Mouse (Mus musculus) left cerebral cortex, postnatal 36 days (tissue): ENCODE results near the gene H6pd. TPM values are rescaled to one million over a fixed set of nuclear protein-coding genes. Genes with fewer than 3 reads are reported as not detected.
A peak's percentile ranks its signal among the peaks of the same experiment; 100 is the strongest.

Experiments used
- DNase-seq, 2 experiments: peaks; one replicate each; pipeline ENCODE4 v3.0.0; 2021 to 2022; ENCODE audit warnings: low spot score in 2 of 2, mixed read lengths in 1 of 2
- intact Hi-C: fragments of 180-260 bp; cut with DNase I; formaldehyde crosslinking; loops from one replicate; pipeline ENCODE4 v1.15.1; 2025
- total RNA-seq, 2 experiments: library from RNA; stranded (reverse); gene quantifications; 2 replicates each; pipeline ENCODE4 v1.2.3; 2021

Gene H6pd
- total RNA-seq, 2 experiments from 2014 or later, result 12.5 to 14.3 TPM

DNA sequence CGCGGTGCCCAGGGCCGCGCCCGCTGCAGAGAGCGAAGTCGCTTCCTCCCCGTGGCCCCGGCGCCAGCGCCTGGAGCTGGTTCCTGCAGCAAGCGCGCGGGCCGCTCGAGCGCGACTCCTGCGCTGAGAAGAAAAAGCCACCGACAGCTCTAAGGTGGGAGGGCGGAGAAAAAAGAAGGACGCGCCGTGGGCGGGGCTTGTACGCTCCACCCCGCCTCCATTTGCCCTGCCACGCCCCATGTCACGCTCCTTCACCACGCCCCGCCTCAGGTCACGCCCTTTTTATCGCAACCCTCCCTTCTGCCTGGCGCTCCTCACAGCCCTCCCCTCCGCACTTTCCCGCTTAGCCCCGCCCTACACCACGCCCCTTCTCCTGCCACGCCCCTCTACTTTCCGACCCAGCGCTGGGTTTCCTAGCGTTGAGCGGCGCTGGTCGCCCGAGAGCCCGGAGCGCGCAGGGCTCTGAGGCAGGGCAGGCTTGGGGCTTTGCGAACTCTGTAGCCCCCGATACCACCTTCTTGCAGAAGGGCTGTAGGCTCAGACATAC is 53.9 kb downstream of the H6pd start, which contains the start of gene Spsb1:
Gene Spsb1 (minus strand): TSS at position 151 of the 547 bp plus-strand sequence.
- peak; percentile 93 to 95 for DNase-seq
- intact Hi-C loops, result loop anchor here (2.0 to 5.0 kb wide), 3 partner anchors 68 to 203 kb away; no protein-coding TSS in a partner anchor

DNA sequence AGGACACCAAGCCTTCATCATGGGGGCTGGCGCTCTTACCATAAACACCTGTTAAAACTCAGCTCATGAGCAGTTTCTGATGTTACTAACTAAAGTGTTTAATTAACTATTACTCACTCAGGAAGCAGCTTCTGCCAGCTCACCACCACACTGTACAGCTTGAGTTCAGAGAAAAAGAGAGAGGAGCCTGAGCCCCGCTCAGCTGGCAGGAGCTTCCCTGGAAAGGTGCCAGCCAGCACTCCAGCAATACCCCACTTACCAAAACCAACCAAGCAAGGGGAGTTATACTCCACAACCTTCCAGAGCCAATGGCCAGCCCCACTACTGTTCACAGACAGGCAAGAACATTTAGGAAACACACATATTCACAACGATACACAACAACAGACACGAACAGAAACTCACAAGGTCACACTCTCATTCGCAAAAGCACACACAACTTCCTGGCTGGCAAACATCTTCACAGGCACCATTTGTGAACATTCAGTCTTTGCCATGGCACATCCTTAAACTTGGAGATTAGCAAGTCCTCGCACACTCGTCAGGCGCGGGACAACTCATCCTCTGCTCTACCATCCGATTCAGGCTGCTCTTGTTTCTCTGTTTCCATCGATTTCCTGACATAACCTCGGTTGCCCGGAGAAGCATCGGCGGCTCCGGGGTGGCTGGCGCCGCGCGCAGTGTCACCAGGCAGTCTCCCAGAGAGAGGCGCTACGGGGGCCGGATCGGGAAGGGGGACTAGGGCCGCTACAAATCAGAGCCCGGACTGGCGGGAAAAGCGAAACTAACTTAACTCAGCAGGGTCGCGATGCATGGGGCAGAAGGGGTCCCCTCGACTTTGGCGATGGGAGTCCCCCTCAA is 55.0 kb downstream of the H6pd start:
- peak; percentile 43 to 46 for DNase-seq
- intact Hi-C loops, result loop anchor here (2.0 to 5.0 kb wide), 2 partner anchors 67 to 113 kb away; no protein-coding TSS in a partner anchor

DNA sequence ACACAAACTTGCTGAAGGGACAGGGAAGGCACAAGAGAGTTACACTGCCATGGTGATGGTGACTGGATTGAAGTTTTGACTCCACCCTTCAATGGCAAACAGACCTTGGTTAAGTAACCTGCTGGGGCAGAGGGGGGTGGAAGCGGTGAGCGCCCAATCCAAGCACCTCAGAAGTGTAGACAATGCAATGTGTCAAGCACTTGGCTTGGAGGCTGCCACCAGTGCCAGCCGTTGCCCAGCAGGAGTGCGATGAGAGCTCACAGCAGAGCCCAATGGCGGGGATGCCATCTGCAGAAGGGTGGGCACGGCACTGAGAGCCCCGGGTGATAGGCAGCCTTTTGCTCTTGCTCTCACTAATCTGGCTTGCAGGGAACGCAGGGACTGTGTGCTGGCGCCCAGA is 56.6 kb downstream of the H6pd start:
- intact Hi-C loops, result loop anchor here (5.0 kb wide), 1 partner anchor 65 kb away; no protein-coding TSS in a partner anchor
- DNase-seq, result no peak

DNA sequence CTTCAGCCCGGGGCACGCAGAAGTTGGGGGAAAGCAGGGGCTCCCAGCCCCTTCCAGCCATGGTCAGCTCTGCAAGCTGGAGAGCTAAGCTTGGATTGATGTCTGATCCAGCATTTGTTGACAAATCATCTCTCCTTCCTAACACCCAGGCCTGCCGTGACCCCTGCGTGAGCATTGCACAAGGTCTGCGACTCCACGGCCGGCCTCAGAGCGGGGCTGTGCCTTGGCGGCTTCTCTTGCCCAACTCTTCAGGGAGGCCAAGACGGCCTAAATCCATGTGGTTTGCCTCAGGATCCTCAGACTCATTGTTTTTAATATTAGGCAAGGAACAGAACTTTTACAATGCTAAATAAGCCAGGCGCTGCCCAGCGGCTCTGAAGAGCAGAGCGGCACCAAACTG is 57.6 kb downstream of the H6pd start:
- intact Hi-C loops, result loop anchor here (5.0 kb wide), 1 partner anchor 64 kb away; no protein-coding TSS in a partner anchor
- no peak for DNase-seq

DNA sequence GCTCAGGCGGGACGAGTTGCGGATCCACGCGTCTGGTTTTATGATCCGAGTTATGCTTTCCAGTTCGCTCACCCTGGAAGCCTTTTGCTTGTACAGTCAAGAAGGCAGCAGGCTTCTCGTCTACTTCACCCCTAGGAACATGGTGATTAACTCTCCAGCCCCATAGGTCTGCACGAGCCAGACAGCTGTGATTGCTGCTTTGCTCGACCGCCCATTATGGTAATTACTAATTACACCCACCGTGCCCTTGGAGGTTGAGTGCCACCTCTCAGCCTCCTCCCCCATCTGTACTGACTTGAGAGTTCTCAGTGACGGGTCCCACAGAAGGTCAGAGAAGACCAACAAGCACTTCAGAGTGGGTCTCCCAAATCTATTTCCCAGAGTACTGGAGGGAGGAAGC is 59.1 kb downstream of the H6pd start:
- no peak for DNase-seq
- intact Hi-C loops, result loop anchor here (5.0 kb wide), 1 partner anchor 62 kb away; no protein-coding TSS in a partner anchor

DNA sequence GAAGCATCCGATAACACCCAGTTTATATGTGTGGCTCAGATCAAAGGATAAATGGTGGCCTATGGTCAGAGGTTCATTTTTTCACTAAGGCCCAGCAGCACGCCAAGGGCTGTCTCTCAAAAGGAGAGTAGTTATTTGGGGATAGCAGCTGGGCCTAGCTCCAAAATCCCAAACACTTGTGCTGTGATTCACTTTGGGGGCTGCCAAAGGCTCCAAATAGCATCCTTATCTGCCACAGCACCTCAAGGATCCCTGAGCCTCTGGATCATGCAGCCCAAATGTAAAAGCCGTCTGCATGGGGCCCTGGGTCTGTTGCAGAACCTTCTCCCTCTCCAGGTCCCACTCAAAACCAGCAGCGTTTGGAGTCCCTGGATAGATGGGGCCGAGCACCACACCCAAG is 60.7 kb downstream of the H6pd start:
- intact Hi-C loops, result no loop called here
- DNase-seq, result peak; percentile 41 to 43

DNA sequence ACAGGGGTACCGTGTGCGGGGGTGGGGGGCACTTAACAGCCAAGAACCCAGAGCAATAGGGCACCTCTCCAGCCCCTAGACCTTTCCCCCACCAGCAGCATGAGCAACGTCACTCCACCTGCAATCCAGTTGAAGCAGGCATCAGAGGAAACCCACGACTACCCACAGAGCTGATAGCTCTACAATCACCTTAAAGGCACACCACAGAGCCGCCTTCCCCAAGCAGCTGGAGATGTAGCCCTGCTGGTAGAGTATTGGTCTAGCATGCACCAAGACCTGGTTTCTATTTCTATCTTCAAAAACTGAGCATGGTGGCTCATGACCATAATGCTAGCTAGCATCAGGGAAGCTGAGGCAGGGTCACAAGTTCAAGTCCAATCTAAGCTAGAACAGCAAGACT is 61.4 kb downstream of the H6pd start:
- no peak for DNase-seq
- intact Hi-C loops, result no loop called here

DNA sequence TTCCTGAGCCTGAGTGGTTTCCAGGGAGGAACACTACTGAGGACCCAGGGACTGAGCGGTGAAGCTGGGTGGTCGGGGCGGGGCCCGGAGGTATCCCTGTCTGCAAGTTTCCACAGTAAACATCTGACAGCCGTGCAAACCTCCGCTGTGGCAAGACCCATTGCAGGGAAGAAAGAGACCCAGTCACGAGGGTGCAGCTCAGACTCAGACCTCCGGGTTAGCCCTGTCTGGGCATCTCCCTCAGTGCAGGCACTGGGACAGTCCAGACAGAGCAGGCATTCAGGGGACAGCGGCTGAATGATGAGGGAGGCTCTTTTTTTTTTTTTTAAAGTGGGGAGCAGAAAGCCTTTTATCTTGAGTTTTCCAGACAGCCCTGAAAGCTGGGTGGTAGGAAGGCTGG is 63.6 kb downstream of the H6pd start:
- intact Hi-C loops, result no loop called here
- no peak for DNase-seq

DNA sequence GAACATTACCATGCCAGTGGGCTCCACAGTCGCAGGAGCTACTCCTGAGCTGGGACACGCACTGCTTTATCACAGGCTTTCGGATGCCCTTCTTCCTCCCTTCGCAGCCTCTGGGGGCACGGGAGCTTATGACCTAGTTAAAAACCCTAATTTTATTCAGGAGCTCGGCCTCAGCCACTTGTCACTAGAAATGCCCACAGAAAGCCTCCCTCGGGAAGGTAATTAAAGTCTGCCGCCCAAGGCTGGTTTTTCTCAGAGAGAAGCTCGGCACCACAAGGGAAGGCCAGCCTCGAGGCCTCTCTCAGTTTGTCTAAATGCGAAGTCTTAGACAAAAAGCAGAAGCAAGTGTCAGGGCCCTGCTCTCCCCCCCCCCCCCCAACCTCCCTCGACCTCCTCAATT is 64.6 kb downstream of the H6pd start:
- DNase-seq, result no peak
- intact Hi-C loops, result no loop called here

DNA sequence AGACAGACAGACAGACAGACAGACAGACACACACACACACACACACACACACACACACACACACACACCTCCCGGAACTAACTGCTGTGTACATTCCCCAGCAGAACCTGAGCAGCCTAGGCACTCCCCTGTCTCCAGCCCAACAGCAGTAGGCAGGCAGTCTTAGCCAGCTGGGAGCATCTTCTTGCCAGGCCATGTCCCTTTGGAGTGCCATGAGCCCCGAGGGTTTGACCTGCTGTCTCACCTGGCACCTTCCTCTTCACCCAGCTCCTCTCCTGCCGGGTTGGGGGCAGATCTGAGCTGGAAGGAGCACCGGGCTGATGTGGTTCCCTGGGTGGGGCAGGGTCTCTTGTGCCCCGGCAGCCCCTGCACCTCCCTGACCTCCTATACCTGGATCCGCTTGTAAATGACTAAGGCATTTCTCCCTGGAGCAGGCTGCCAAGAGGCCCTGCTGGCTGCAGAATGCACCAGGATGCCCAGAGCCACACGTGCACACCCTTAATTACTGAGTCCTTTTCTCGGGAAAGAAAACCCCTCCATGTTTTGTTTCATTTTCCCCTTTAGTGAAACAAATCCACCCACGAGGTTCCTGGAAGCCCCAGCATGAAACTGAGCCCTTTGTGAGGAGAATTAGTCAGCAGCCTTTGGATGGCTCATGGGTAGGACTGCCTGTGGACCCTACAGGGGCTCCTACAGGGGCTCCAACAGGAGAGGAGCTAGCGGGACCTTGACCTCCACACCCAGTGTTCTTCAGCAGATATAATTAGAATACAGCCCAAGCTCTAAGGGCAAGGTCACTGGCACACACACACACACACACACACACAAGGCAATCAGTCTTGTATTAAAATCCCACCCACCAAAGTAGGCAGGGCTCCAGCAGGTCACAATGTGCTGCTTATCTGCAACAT is 65.7 kb downstream of the H6pd start:
- intact Hi-C loops, result no loop called here

DNA sequence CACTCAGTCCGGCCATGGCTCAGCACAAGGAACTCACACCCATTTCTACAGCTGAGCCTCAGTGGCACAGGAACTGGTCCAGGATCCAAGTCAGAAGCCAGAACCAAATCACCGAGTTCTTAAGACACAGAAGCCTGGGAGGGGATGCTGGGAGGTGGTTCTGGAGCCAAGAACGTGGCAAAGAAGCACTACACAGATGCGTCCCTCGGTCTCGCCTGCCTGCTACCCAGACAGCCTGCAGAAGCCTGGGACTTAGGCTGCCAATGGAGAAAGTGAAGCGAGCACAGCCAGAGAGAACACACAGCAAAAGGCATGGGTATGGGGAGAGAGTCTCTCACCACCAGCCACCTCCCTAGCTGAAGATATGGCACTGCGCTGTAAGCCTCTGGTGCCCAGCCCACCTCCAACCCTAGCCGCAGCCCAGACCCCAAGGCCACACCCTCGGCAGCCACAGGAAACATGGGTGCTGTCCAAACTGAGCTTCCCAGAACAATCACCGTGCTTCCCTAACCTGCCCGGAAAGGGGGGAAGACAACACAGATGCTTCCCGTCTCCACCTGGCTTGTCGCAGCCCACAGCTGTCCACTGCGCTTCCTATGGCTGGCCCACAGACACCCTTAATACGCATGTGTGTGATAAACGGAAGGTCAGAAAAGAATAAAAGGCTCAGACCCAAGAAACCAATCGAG is 67.6 kb downstream of the H6pd start:
- intact Hi-C loops, result no loop called here
- no peak for DNase-seq

More for the DNA sequence above, 65.7 kb downstream of the H6pd start:
- DNase-seq, result no peak

DNA sequence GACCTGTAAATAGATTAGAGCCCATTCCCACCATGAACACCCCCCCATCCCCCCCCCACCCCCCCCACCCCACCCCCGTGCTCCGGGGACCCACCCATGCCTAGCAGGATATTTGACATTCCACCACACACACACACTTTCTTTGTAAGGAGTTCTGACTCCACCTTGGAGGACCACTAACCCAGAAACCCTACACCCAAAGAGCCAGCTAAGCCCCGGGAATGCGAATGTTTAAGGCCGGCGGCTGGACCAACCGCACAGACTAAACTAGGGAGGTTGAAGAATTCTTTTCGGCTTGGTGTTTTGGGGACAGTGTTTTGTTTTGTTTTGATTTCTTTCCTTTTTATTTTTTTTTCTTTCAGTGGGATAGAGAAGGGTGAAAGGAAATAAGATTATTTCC is 70.1 kb downstream of the H6pd start:
- intact Hi-C loops, result no loop called here
- DNase-seq, result no peak

DNA sequence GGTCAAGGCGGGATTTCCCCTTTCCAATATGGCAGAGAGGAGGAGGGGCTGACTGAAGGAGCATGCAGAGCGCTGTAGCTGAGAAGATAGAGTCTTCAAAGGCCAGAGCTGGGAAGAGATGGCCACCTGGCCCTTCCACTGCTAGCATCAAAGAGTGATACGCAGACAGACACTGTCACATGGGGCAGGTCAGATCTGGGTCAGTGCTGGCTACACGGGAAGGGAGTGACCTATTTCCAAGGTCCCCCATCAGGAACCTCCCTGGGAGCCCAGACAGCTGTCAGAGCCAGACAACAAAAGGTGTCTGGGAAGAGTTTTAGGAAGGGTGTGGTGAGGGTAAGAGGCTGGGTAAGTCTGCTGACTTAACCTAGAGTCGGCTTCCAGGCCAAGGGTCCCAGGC is 71.9 kb downstream of the H6pd start:
- DNase-seq, result no peak
- intact Hi-C loops, result no loop called here

DNA sequence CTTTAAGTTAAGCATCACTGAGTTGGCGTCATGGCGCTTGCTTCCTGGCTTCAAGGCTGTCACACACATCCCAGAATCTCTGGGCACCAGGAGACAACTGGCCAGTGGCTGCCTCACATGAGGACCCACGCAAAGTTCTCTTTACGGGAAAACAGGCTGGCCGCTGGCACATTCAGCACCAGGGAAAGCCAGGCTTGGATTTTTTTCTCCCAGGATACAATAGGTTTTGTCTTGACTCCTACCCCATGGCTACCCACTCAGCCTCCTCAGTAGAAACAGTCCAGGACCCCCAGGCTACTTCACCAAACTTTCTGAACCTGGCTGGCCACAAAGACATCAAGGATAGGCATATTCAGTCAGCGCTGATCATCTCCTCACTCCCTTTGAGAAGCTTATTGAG is 73.4 kb downstream of the H6pd start:
- intact Hi-C loops, result no loop called here
- DNase-seq, result no peak

DNA sequence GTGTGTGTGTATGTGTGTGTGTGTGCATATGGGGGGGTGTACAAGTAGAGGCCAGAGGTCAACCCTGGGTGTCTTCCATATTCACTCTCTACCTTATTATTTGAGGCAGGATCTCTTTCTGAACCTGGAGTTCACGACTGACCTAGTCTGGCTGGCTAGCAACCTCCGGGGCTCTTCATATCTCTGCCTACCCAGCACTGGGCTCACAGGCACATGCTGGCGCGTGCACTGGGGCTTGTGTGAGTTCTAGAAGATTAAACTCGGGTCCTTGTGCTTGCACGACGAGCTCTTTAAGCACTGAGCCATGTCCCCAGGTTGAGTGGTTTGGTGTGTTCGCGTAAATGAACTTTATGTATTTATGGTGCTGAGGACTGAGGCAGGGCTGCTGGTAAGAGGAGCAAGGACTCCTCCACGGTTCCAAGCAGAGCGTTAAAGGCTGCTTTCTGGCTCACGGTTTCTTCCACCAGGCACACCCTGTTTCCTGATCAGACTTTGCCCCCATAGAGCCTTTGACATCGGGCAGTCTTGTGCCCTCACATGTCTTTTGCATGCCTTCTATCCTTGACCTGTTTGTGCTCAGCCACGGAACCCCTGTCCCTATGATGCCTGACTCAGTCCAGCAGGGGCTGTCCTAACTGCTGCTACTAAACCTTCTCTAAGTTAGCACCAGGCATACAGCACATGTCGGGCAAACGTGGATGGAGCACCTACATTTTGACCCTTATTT is 75.1 kb downstream of the H6pd start:
- no peak for DNase-seq
- intact Hi-C loops, result no loop called here

DNA sequence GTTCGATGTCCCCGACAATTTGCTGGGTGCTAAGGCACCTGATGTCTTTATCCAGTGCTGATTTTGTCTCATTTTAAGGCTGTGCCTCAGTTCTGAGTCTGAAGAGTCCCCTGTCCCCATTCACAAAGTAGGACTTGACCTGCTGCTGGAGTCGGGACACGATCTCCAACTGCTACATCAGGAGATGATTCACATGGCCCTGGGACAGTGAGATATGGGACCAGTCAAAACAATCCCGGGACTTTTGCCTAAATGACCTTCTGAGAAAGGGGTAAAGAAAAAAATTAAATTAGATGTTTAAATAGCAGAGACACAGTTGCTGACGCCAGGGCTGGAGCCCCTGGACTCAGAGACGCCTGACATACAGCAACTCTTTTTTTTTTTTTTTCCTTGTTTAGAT is 75.8 kb downstream of the H6pd start:
- intact Hi-C loops, result no loop called here
- DNase-seq, result no peak

DNA sequence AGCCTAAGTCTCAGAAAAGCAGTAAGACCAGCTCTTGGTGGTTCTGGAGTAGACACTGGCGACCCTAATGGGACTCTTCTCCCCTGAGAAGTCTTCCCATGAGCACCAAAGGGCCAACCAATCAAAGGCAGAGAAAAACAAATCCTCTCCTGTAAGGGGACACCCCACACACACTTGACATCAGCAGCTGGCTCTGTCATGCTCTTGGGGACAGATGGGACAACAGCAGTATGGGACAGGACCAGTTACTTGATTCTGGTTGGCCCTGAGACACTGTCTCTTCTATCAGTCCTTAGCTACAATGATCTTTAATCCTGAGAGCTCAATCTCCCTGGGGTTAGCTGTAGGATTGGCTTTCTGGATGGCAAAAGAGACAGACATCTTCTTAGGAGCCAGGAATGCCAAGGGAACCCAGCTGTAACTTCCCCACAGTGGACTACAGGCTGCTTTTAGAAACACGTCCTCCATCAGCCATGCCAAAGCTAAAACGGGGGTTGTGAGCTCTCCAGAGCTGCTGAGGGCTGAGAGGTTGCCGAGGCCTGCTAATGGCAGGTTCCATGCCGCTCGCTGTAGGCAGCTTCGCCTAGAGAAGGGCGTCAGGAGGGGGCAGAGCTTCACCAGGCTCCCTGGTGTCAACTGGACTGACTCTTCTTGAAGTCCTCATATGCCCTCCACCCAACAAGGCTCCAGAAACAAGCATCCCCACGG is 76.6 kb downstream of the H6pd start:
- intact Hi-C loops, result no loop called here
- DNase-seq, result no peak

DNA sequence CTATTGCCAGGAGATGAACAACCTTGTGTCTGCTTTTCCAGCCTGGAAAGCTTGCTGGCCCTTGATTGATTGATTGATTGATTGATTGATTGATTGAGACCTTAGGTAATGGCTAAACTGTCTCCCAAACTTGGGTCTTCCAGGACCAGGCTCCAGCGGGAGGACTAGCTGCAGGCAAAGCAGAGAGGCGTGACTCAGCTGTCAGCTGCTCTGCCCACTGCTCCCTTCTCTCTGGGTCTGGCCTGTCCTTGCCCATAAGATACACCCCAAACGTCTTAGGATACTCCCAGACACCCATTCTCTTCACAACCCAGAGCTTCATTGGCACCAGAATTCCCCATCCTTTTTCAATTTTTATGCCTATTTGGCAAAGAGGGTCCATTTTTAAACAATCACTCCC is 78.1 kb downstream of the H6pd start:
- intact Hi-C loops, result no loop called here
- no peak for DNase-seq
